Mouse (Mus musculus) liver, postnatal 0 days (tissue): ENCODE measurements at regions not wholly inside any gene's neighbourhood (a gene's known extent, or its start where the extent isn't known, plus 50 kb on each side); places are given as distances from the start of the nearest gene placed in this dataset.

Source experiments
- ATAC-seq: fragments of 200-750 bp; cut with Nextera tagmentation; 2 replicates; pipeline ENCODE4 v1.8.0; 2017; ENCODE audit warnings: mild to moderate bottlenecking, moderate library complexity
- DNase-seq: peaks from one replicate; pipeline ENCODE4 v3.0.0-alpha.2; 2016
- H3K27ac ChIP-seq: fragments of 300-500 bp; sonication (generic); 2 replicates; pipeline ENCODE4 v1.5.1; 2014; ENCODE audit warnings: antibody characterized with exemption, moderate library complexity, mild to moderate bottlenecking, low read depth
- H3K27me3 ChIP-seq: fragments of 300-500 bp; sonication (generic); 2 replicates; pipeline ENCODE4 v1.6.1; 2014; ENCODE audit warnings: low read length, control low read depth, mixed read lengths; ENCODE audit not compliant: insufficient read depth
- H3K36me3 ChIP-seq: fragments of 300-500 bp; sonication (generic); replicated peaks from 2 replicates; pipeline ENCODE4 v1.6.1; 2014; ENCODE audit warnings: mild to moderate bottlenecking, control low read depth, low read length, moderate library complexity, mixed read lengths; ENCODE audit not compliant: insufficient read depth
- H3K4me1 ChIP-seq: fragments of 300-500 bp; sonication (generic); 2 replicates; pipeline ENCODE4 v1.6.1; 2014; ENCODE audit warnings: antibody characterized with exemption, mild to moderate bottlenecking, control low read depth; ENCODE audit not compliant: insufficient read depth
- H3K4me2 ChIP-seq: fragments of 300-500 bp; sonication (generic); 2 replicates; pipeline ENCODE4 v1.6.1; 2014; ENCODE audit warnings: low read depth, mild to moderate bottlenecking, low read length, moderate library complexity, mixed read lengths
- H3K4me3 ChIP-seq: fragments of 300-500 bp; sonication (generic); 2 replicates; pipeline ENCODE4 v1.5.1; 2014; ENCODE audit warnings: low read depth, low read length
- H3K9ac ChIP-seq: fragments of 300-500 bp; sonication (generic); replicated peaks from 2 replicates; pipeline ENCODE4 v1.6.1; 2014; ENCODE audit warnings: mild to moderate bottlenecking, moderate library complexity
- H3K9me3 ChIP-seq: fragments of 300-500 bp; sonication (generic); 2 replicates; pipeline ENCODE4 v1.6.1; 2016; ENCODE audit warnings: mild to moderate bottlenecking, control low read depth, low read length, mixed read lengths
- CTCF ChIP-seq: sonication (generic); IDR thresholded peaks from 2 replicates; pipeline ENCODE4 v1.5.1; 2016; ENCODE audit warnings: antibody characterized with exemption, low read depth
- EP300 ChIP-seq: IDR thresholded peaks from 2 replicates; pipeline ENCODE4 v1.6.1; 2016; ENCODE audit warnings: antibody characterized with exemption, low read depth, mild to moderate bottlenecking
- WGBS: fragments of 180-500 bp; shearing (Covaris S2); extraction: QIAGEN DNeasy Blood & Tissue Kit; methylation state at CpG from one replicate; pipeline ENCODE4 v1.1.7; 2014; ENCODE audit not compliant: insufficient replicate concordance; 5-methylcytosine and 5-hydroxymethylcytosine counted together

DNA sequence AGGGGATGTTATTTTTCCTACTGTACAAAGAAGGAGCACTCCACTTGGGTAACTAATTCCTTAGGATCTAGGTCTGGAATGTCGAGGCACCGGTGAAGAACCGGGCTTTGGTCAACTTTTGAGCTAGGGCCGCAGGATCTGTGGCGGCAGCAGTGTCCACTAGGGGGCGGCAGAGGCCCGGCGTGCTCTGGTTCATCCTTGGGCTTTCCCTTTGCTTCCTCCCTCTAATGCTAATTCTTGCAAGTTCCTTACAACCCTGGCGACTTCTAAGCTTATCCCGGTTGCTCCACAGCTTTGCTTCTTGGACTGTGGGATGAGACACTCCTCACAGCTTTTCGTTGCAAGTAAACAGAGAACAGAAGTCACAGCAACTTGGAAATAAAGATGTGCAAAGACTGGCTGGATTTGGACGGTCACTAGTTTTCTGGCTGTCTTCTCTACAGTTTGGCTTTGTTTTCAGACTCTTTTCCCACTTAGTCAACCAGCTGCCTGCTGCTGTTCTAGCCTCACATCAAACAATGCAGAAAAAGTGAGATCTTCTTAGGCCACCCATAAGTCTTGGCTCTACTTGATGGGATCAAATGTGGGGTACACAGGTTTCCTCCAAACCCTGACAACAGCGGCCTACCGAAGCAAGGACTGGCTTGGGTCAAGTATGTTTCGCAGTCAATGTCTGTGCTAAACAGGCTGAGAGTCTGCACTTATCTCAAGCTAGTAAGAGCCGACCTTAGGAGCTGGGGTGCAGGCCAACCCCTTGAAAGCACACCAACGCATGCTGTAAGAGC is 51.2 kb upstream of the Tmem72 start:
- Histone ChIP-seq H3K4me2 (no peak overlapping the region), H3K9me3 (no peaks in the 10 kb centered on the region), H3K27me3 (no peaks in the 10 kb centered on the region), H3K27ac (no peak overlapping the region), H3K4me3 (no peak overlapping the region), H3K9ac (no peak overlapping the region), H3K4me1 (no peaks in the 10 kb centered on the region), H3K36me3 (no peaks in the 10 kb centered on the region)
- WGBS = 33% methylated on average over 17 of the region's 17 CpGs
- DNase-seq = peak; percentile 78
- no peak for ATAC-seq
- TF ChIP-seq EP300 (no peak), CTCF (peak; percentile 91)

DNA sequence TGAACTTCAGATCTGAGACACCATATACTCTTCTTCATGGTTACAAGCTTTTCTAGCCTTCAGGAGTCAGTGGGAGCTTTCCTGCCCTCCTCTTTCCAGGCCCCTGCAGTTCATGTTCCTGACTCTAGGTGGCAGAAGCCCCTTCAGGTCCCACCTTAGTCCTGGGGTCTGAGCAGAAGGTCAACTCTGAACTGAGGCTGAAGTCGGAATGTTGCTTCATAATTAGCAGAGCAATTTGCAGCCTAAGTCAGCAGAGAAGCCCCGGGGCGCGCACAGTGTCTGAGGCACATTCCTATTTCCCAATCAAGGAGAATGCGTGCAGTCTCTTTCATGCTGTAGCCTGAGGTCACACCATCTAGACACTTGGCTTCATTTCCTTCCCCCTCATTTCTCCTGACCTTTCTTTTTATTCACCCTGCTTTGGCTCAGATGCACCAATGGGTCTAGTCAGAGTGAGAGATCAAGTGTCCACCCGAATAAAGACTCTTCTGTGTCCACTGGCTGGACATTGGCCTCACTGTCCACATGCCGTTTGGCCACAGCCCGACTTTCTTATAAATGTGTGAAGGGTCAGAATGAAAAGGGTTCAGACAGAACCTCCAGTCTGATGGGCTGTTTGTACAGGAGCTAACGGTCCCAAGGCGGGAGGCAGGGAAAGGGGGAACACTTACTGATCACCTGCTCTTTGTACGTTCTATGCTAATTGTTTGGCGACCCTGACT is 58.4 kb upstream of the Tmem72 start:
- peak; percentile 37 for DNase-seq

DNA sequence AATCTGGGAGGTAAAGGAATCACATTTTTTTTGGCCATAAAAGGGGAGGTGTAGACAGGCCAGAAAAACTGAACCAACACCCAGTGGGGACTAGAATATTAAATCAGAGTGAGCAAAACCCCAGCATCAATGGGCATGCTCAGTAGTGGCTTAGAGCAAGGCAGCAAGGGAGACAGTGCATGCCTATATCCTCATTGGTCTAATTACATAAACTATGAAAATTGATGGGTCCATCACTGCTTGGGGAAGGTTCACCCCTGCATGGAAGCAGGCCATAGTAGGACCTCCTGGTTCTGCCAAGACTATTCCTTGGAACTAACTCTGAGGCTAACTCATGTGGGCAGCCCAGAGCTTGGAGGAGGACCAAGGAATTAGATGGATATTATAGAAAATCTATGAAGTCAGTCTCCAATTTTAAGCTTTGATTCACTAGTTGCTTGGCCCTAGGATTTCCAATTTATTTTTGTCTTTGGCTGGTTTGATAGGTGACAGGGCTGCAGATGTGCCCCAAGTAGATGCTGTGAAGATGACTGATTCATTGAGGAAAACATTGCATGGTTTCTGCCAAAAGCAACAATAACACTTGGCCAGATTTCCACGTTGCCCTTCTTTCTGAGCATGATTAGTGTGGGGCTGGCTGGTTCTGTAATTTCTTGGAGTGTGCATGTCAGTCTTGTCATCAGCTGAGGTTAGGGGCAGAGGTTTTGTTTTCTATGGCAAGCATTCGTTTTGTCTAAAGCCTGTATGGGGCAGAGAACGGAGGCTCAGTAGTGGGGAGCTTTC is 70.0 kb upstream of the Tmem72 start:
- Histone ChIP-seq H3K27ac (no peak overlapping the region), H3K9me3 (no peaks in the 10 kb centered on the region), H3K9ac (no peak overlapping the region), H3K36me3 (no peaks in the 10 kb centered on the region), H3K4me3 (no peak overlapping the region), H3K27me3 (no peaks in the 10 kb centered on the region), H3K4me1 (no peaks in the 10 kb centered on the region), H3K4me2 (no peak overlapping the region)
- no peak for DNase-seq
- no peak for ATAC-seq
- TF ChIP-seq CTCF (no peak), EP300 (no peak)
- WGBS = 49% methylated on average over 3 of the region's 3 CpGs

More for the DNA sequence above, 58.4 kb upstream of the Tmem72 start:
- no peak overlapping the region for H3K4me2 ChIP-seq
- H3K9me3 ChIP-seq = no peaks in the 10 kb centered on the region
- ATAC-seq = no peak
- no peaks in the 10 kb centered on the region for H3K36me3 ChIP-seq
- no peak overlapping the region for H3K9ac ChIP-seq
- H3K4me1 ChIP-seq = no peaks in the 10 kb centered on the region
- H3K27me3 ChIP-seq = no peaks in the 10 kb centered on the region
- no peak overlapping the region for H3K4me3 ChIP-seq
- WGBS = 75% methylated on average over 12 of the region's 12 CpGs
- no peak overlapping the region for H3K27ac ChIP-seq
- TF ChIP-seq CTCF (peak; percentile 69), EP300 (no peak)

DNA sequence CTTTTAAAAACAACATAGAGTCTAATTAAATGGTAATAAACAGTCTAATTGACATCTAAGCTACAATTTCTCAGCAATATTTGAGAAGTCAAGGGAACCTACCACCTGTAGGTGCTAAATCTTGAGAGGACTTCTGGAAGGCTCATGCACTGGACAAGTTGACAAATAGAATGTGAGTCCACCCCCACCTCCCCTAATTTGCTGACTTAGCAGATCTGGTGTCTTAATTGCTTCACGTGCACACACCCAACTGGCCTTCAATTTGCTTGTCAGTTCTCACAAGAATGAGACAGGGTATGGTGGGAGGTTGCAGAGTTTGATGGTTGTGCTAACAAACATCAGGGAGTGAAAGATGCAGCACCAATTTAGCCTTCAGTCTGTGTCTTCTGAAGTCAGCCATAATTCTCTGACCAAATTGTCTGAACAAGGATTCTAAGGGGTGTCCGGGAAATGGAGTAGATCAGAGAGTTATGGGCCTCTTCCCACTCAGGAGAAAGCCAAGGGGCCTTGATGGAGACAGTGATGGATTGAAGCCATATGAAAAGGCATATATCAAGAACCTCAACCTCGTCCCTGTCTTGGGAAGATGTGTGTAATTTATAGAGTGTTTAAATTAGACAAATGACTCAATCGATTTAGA is 76.7 kb upstream of the Tmem72 start:
- DNase-seq = no peak

DNA sequence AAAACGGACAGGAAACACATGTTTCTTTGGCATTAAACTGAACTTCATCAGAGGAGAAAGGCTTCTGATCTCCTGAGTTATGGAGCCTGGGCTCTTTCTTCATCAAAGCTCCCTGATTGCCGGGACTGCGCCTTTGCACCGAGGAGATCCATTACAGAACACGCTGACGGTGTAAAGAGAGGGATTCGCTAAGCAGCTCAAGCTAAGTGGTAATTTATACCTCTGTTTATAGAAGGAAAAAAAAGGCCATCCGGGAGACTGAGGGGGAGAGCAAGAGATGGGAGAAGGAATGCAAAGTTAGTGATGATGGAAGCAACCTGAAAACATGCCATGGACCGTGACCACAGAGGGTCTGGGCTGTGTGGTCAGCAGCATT is 77.2 kb upstream of the Tmem72 start:
- DNase-seq (no peak), ATAC-seq (no peak)
- no peak overlapping the region for H3K4me3 ChIP-seq
- H3K36me3 ChIP-seq = no peaks in the 10 kb centered on the region
- 66% methylated on average over 9 of the region's 9 CpGs for WGBS
- H3K4me1 ChIP-seq = no peaks in the 10 kb centered on the region
- no peaks in the 10 kb centered on the region for H3K27me3 ChIP-seq
- TF ChIP-seq CTCF (no peak), EP300 (no peak)
- no peak overlapping the region for H3K4me2 ChIP-seq
- H3K27ac ChIP-seq = no peak overlapping the region
- H3K9ac ChIP-seq = no peak overlapping the region
- H3K9me3 ChIP-seq = no peaks in the 10 kb centered on the region

More for the DNA sequence above, 76.7 kb upstream of the Tmem72 start:
- H3K9me3 ChIP-seq = no peaks in the 10 kb centered on the region
- no peak overlapping the region for H3K9ac ChIP-seq
- H3K4me1 ChIP-seq = no peaks in the 10 kb centered on the region
- H3K36me3 ChIP-seq = no peaks in the 10 kb centered on the region
- 50% methylated on average over 4 of the region's 4 CpGs for WGBS
- no peaks in the 10 kb centered on the region for H3K27me3 ChIP-seq
- H3K27ac ChIP-seq = no peak overlapping the region
- no peak for ATAC-seq
- TF ChIP-seq CTCF = no peak
- TF ChIP-seq EP300 = no peak
- no peak overlapping the region for H3K4me3 ChIP-seq
- H3K4me2 ChIP-seq = no peak overlapping the region
